Mouse (Mus musculus) cerebellum, postnatal 36 days (tissue): ENCODE results near the gene Olfr1406.
"Not testable (repeated sequence)": the region's sequence is repeated elsewhere in the genome, so short reads cannot be mapped to it uniquely, and the experiment has no call there.

Source experiments
- DNase-seq, 2 experiments: peaks; one replicate each; pipeline ENCODE4 v3.0.0; 2021 to 2022; ENCODE audit warnings: mixed read lengths in 2 of 2

Olfr1406 gene

DNA sequence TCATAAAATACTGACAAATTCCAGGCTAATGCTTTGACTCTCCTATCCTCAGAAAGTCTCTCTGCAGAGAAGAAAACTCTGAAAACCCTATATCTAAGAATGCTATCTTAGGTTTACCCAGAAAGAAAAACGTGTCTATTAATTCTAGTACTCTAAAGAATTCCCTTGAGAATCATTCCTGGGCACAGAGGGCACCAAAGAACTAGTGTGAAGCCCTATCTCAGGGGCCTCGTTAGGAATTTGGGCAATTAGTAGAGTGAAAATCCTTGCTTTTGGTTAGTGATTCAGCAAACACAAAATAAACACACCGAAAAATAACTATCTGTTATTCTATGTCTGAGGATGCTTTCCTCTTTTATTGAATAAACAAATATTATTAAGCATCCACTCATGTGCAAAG, at the start of gene Olfr1406:
Olfr1406 (minus strand) TSS at position 101 of the 400 bp plus-strand sequence.
- DNase-seq = no peak

- not testable (repeated sequence) for DNase-seq
Measured at GRCm38 (mm10) chr1:173237004-173237403, 46.6 kb upstream of the Olfr1406 start.

- DNase-seq = no peak
Measured at GRCm38 (mm10) chr1:173227081-173227480, 36.6 kb upstream of the Olfr1406 start, which contains the start of gene Fcer1a. Fcer1a (minus strand) TSS chr1:173227214.

DNA sequence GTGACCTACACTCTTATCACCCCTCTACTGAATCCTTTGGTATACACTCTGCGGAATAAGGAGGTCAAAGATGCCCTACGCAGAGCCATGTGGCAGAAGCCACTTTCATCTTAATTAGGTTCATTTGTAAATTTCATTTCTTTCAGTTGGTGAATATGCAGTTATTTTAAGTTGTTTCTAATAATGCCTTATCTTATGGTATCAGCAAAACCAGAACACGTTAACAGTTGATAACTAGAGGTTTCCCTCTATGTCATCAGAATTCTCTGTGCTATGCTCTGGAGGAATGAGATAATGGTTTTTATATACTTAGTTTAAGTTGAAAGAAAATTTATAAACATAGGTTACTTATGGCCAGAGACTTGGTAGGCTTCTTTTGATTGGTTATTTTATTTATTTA, 26.0 kb upstream of the Olfr1406 start:
- no peak for DNase-seq

DNA sequence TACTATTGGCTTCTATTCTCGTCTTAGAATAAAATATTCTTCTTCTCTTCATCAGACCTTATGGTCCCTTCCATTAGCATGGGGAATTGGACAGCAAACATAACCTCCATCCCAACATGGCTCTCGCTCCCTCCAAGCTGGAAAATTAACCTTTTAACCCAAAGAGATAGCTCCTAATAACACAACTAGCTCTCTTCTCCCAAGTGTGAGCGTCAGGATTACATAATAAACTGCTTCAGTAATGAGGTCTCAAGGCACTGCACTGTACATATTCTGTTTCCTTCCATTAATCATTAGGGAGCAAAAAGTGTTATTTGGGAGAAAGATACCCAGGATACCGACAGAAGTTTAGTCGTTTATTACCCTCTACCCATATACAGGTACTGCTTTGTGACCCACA, 21.7 kb upstream of the Olfr1406 start, which contains the start of gene Olfr1404:
Olfr1404 (plus strand) TSS at position 301 of the 400 bp plus-strand sequence.
- DNase-seq = no peak

- no peak for DNase-seq
Measured at GRCm38 (mm10) chr1:173197508-173197907, 7.1 kb upstream of the Olfr1406 start, which contains the start of gene Olfr218. Olfr218 (plus strand) TSS chr1:173197808.

DNA sequence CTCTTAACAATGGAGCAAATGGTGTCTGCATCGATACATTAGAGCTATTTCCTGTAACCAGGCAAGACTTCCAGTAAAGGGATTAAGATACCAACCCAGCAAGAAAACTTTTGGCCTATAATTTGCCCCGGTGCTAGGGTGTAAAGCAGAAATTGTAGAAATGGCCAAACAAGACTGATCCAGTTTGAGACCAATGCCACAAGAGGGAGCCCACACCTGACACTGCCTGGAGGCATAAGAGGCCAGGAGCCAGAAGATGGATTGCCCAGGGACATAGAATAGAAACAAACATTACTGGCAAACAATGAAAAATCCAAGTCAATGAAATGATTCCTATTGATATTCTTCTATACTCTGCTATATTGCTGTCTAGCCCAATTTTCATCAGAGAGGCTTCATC, 5.9 kb upstream of the Olfr1406 start:
- DNase-seq = no peak

DNA sequence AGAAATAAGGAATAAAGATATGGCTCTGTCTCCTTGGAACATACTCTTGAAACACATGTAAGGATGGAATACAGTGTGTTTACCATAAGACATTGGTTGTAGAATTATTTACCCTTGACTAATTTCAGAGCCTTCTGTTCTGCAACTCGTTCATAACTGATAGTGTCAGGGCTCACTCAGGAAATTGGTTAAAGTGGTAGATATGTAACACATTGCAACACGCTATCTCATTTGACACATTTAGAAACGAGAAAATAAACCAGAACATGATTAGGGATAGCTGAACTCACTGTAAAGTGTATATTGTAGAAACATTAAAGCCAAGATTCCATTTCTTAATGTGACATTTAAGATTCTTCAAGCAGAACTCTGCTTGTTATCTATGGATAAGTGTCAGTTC, 1.6 kb upstream of the Olfr1406 start:
- no peak for DNase-seq

GRCm38 (mm10) chr1:173174154-173174842, 16.1 kb downstream of the Olfr1406 start:
- no peak for DNase-seq

- no peak for DNase-seq
Measured at GRCm38 (mm10) chr1:173137274-173137673, 53.2 kb downstream of the Olfr1406 start, which contains the start of gene Olfr1408. Olfr1408 (minus strand) TSS chr1:173137374.
